Mouse (Mus musculus) retina, embryonic 14.5 days (tissue): ENCODE measurements at regions not wholly inside any gene's neighbourhood (a gene's known extent, or its start where the extent isn't known, plus 50 kb on each side); places are given as distances from the start of the nearest gene placed in this dataset.

Experiments used
- DNase-seq: peaks from one replicate; pipeline ENCODE4 v3.0.0-alpha.2; 2015; ENCODE audit warnings: low spot score

DNA sequence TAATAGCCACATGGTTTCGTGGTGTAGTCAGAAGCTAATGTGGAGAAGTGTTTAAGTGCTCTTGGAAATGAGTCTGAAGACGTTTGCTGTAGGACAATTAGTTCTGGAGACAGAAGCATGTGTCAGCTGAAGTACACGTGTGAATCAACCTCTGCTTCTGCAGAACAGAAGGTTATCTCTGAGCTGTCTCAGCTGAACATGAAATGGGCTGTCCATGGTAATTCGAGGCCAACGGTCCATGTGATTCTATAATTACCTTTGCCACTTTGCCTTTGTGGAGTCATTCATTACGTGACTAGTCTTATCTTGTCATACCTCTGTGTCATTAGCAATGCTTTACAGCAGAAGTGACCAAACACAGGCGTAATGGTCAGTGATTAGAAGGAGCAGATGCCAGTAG, 295.6 kb upstream of the Veph1 start:
- DNase-seq = peak; percentile 39

DNA sequence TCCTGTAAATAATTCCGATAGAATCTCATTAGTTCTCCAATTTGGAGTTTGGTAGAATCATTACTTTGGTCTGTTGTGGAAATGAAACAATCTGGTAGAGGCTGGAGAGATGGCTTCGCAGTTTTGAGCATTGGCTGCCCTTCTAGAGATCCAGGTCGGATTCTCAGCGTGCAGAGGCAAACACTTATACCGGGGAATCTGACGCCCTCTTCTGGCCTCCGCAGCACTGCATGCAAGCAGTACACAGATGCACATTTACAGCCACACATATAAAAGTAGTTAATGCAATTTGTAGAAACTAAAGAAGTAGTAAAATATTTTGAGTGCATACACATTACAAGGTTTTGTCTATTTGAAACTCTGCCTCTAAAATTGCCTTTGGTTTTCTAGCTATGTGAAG, 294.1 kb upstream of the Veph1 start:
- DNase-seq = no peak

DNA sequence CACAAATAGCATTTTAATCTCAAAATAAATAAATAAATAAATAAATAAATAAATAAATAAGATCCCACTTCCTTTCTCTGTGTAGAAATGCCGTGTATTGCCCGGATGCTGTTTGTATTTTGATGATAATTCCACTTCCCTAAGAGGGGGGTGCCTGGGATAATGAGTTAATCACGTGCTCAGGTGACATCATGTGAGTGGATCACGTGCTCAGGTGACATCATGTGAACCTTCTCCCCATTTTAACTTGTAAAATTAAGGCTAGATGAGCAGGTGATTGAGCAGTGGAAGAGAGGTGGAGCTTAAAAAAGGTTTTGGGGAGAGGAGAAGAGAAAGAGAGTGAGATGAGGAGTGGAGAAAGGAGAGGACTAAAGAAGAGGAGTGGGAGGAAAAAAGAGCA, 292.8 kb upstream of the Veph1 start:
- no peak for DNase-seq

DNA sequence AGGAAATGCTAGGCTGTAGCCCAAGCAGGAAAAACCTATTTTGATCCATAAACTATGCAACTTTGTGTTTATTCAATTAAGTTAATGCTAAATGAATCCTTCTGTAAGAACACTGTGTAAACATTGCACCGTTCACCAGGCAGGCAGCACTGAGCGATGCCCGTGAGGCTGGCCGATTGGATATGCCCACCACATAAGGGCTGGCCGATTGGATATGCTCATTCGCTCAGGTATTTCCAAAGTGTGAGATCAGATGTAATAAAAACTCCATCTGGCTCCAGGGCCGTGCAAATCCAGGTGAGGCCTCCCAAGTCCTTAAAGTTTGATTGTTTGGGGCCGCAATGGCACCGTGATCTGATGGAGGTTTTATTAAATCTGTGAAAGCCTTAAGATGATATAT, 288.2 kb upstream of the Veph1 start:
- no peak for DNase-seq

DNA sequence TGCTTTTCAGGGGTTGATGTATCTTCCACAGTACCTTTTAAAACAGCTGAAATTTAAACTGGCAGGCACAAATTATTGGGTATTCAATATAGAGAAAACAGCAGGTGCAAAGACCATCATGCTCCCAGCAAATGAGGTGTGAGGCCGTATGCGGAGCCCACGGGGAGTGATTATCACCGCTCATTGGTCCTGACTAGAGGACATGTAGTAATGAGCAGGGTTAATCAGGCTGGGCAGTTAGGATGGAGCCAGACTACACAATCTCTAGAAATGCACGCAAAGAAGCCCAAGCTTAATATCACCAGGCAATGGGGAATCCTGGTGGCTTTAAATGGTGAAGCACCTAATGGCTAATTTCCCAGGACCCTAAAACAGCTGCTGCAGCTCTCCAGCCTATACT, 287.5 kb upstream of the Veph1 start:
- DNase-seq = no peak

DNA sequence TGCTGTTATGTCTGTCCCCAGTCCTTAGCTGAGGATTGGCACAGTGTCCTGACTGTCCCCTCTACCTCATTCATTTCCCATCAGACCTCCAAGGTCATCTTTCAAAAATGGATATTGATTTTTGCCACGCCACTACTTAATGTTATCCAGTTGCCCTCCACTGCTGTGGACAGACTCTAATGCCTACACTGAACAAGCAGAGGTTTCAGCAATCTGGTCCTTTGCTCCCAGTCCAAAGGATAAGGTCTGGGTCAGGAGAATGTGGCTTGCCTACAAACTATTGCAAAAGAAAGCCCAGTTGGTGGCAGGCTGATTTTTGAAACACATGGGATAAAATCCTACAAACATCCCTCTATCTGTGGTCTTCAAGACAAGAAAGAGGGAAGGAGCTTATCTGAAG, 280.0 kb upstream of the Veph1 start:
- no peak for DNase-seq

DNA sequence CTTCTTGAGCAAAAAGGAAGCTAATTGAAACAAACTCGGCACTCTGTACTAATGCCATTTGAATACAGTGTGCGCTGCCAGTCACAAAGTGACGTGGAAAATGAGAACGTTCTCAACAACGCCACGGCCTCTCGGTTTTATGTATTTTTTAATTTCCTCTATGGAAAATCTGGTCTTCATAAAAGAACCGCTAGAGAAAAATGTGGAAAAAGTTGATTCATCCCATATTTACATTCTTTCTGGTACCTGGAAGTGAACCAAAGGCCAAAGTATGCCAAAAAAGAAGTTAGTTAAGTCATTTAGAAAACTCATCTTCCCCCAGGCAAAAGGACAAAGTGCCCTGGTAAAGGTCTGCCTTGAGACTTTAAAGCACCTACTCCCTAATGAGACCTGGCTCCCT, 277.7 kb upstream of the Veph1 start:
- DNase-seq = no peak

DNA sequence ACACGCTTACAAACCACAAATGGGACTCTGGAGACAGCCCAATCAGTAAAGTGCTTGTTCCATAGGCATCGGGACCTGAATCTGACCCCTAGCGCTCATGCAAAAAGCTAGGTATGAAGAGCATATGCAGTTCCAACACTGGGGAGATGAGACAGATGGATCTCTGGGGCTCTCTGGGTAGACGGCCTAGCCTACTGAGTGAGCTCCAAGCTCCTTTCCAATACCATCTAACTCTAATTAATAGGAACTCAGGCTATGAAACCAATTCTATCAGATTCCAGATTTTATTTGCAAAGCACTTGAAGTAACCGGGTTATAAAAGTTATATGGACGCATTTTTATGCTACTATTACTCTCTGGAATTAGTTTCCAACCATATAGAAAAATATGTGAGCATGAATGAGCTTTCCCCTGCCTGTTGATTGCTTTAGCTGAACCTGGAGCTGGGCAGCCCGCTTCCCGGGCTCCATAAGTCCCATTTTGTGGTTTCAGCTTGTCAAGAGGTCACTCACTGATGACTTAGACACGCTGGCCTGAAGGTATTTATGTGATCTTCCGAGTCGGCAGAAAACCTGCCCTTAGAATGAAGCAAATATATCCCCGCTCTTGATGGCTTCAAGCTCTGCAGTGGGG, 276.4 kb upstream of the Veph1 start:
- no peak for DNase-seq

DNA sequence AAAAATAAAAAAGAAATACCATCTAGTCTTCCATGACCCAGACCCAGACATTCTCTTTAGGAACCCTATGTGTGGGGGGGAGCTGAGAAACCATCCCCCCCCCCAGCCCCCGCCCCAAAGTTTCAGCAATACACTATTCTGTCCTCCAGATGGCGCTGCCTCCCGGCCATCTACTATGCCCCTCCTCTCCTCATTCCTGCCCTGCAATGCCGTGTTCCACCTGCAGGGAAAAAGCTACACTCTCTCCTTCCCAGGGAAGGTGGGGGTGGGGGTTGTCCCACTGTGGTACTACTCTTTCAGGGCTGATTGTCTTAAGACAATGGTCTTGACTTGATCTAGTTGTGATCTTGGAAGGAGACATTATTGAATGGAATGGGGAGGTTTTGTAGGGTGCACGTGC, 273.7 kb upstream of the Veph1 start:
- DNase-seq = no peak

DNA sequence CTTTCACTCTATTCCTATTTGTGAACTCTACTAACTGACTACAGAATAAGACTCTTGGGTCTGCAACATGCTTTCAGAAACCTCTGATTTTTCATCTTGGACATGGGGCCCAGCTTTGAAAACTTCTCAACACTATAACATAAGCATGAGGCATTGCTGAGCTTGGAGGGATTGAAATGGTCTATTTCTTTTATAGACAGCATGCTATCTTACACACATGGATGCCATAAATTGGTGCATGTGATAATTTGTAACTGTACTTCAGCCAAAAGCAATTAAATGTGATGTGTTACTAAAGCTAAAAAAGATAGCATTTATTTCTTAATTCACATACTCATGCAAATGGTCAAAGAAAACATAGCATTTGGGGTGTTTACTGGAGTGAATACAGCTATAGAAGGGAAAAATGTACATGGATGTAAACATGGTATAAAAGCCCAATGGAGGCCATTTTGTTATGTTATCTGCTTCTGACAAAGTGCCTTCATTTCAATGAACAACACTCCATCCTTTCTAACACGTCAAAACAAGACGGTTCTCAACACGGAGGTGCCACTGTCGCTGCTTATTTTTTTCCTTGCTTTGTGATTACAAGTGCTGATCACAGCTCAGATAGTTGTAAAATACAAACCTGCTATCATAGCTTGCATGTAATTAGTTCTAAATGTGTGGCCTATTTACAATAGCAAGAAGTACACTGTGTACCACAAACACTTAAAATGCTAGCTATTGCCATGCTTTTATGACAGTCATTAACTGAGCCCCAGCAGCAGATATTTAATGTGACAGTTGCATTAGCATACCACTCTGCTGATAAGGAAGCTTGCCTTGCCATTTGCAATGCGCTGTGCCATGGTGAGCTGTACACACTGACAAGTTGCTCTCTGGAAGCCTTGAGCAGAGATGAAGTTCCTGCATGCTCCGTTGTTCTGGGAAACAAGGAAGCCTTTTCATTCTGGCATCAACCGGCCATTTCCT, 267.9 kb upstream of the Veph1 start:
- no peak for DNase-seq

DNA sequence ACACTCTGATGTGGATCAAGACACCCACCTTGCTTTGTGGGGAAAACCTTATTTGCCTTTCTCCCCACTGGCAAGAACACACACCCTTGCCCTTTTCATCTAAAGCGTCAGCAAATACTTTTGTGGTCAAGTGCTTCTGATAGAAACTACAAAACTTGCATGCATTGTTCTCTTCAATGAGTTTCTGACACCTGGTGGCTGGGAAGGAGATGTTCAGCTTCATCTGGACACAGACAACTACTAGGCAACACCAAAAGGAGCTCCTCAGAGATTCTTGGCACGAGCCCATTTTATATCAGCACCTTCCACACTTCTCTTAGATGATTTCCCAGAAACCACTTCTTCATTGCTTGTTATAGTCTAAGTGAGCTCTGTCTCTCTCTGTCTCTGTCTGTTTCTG, 266.7 kb upstream of the Veph1 start:
- no peak for DNase-seq

DNA sequence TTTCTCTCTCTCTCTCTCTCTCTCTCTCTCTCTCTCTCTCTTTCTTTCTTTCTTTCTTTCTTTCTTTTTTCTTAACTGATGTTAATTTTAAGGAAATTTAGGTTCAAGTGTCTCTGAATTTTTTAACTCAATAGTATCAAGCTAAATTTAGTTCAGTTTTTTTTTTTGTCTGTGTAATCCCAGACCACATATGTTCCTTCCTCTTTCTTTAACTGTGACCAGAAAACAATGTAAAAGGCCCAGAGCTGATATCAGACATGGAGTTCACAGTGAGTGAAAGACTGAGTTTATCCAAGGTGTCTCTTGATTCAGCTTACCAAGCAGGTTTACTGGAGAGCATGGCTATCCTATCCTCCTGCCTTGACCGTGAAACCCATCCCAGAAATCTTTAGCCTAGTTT, 258.9 kb upstream of the Veph1 start:
- no peak for DNase-seq

DNA sequence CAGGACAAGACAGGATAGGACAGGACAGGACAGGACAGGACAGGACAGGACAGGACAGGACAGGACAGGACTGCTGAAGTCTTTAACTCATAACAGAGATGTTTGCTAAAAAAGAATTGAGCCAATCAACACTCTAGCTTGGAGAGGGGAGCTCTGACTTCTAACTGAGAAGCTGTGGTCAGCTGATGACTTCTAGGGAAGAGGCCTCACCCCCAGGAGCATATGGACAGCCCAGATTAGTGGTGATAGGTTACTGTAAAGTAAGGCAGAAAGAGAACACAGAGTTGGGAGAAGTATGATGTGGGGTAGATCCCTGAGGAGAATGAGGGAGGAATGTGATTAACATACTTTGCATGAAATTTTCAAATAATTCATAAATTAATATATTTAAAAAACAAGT, 254.3 kb upstream of the Veph1 start:
- DNase-seq = no peak

DNA sequence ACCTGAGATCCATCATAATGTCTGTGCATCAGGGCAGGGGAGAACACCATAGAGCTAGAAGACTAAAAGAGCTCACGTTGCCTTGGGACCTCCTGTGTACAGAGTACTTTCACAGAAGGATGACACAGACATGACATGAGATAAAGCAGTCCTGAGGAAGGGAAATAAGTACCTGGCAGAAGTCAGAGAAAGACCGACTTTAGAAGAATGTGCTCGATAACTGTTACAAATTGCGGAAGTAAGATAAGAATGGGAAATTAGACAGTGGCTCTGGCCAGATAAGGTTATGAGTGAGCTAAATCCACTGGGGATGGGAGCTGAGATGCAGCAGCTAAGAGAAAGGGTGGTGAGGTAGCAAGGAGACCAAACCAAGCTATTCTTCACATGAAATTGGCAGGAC, 249.9 kb upstream of the Veph1 start:
- no peak for DNase-seq

DNA sequence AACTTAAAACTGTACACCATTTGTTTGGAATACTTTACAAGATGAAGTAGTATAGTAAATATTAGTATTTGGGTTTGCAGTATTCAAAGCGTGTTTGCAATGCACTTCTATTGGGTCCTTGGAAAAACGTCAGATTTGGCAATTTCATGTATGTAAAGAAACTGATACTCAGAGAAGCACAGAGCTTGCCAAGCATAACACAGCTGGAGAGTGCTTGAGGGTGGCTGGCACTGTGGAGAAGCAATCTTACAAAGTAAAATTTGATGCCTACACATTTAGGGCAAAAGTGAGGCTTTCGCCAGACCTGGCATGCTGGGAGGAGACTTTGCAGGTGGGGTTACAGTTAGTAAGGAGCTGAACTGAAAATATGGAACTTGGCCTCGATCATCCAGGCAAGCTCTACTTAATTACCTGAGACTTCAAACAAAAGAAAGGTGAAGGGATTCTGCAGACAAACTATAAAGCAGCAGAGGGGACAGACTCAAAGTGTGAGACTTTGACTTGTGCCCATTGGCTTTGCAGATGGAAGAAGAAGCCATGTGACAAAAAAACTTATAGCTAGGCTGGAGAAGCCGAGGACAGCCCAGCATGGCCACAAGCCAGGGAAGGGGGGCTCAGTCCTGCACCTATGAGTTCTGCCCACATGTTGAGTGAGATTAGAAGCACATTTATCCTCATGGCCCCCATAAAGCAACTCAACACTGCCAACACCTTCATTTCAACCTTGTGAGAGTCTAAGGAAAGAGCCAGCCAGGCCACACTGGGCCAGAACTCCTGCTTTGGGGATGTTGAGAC, 247.7 kb upstream of the Veph1 start:
- no peak for DNase-seq

DNA sequence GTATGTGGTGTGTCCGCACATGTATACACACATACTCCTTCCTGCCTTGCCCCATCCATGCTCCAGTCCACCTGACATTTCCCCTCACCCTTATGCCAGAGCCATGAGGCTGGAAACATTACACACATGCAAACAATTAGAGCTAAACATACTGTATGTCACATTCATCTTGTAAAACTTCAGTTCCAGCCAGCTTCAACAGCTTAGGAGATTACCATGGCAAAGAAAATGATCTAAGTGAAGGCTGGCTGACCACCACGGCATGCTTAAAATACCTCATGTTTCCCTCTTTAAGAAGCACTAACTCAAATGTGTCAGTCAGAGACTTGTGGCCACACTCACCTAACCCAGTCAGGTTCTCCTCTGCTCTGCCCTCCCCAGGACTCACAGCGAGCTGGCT, 246.2 kb upstream of the Veph1 start:
- no peak for DNase-seq

DNA sequence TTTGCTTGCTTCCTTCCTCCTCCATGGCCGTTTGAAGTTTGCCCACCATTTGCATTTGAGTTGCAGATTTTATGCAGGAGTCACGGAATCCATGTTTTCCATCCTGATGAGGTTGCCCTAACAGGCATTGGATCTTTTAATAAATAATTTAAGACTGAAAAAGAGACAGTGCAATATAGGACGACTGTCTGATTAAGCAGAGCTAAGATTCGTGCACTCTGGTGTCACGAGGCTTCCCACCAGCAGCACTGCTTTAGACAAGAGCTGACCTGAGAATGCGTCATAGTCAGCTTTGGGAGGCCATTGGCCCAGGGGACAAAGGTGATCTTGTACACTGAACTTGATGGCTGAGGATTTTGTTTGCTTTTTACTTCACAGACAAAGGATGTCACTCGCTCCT, 241.3 kb upstream of the Veph1 start:
- peak; percentile 28 for DNase-seq

DNA sequence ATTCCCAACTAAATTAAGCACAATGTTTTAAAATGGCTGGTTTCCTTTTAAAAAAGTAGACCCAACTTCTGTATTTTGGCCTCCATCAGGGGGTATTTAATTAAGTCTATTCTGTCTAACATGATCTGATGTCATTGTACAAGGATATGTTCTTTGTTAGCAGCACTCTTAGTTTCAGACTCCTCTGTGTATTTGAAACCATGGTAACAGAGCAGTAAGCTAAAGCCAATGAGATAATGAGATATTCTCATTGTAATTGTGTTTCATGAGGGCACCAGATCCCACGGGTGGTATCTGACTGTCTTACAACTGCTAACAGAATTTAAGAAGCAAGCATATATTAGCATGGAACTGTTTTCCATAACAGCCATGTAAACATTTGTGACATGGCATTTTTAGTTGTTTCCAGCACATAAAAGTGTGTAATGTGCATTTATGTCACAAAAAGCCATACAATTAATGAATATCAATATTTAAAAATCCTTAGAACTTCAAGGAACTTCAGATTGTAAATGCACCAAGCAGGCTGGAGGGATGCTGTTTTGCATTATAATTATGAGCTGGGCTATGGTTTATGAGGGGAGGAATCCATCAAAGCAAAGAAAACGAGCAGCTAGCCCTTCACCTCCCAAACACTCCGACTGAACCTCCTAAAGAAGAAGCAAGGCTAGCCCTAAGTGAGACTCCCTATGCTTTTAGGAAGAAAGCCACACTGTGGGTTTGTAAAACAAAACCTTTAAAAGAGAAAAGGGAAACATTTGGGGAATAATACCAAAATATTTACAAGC, 240.7 kb upstream of the Veph1 start:
- DNase-seq = peak; percentile 61

DNA sequence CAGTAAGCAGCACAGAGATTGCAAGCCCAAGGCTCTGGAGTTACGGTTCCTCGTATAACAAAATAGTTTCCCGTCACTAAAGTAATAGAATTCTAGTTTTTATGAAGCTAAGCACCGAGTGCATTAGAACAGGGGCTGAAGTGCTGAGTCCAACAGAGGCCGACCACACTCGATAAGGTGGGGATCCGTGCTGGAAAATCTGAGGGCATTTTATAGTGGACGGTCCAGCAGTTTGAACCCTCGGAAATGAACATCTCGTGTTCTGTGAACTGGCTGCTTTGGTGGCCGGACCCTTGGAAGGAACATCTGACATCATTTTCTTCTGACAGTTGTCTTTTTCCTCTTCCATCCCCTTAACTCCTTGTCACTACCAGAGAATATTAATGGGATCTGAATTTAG, 240.0 kb upstream of the Veph1 start:
- no peak for DNase-seq

DNA sequence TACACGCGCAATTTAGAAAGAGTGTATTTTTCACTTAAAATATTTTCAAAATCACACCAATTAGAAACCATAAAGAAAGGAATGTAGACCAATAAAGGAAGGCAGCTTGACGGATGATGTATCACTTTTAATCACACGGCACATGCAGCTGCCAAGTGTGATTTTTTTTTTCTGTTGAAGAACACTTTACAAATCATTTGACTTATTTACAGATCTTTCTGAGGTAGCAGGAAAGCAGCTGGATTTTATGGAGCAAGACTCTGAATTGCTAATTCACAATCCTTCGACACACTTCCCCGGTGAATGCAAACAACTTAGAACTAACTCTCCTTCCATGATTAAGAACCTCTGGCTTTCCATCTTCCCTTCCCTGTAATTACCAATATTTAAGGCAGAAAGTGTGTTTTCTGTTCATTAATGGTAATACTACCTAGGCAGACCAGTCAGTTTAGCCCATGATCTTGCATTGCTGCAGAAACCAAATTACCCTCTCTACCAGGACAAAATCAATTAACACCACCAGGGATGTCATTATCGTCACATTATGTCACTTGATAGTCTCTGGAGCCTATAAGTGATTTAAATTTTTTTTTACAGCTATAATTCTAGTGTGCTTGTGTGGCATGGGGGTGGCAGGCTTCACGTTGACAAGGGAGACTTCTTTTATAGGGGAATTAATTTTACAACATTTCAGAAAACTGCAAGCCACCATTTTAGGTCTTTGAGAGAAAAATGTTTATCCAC, 239.3 kb upstream of the Veph1 start:
- DNase-seq = no peak

DNA sequence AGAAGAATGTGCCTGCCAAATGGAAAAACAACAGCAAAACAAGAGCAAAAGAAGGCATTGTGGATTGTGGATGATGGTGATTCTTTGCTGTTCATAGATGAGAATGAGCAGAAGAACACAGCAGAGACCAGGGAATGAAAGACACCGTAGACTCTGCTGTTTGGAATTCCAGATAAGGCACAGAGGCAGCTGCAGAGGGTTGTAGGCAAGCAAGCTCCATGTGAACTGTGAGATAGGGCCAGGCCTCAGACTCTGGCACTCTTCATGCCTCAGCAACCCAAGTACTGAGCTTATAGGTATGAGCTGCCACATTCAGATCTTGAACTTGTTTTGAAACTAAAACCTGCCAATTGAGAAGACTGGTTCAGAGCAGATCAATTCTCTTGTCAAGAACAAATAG, 223.3 kb upstream of the Veph1 start:
- DNase-seq = no peak
